Mouse (Mus musculus) forebrain, embryonic 10.5 days (tissue): Measurements from ENCODE around the gene Rap1gap. TPM values are rescaled to one million over a fixed set of nuclear protein-coding genes. Genes with fewer than 3 reads are reported as not detected.
A peak's percentile ranks its signal among the peaks of the same experiment; 100 is the strongest.

Source experiments
- DNase-seq: peaks from one replicate; pipeline ENCODE4 v3.0.0-alpha.2; 2017; ENCODE audit warnings: low spot score; ENCODE audit errors: extremely low spot score
- H3K27ac ChIP-seq: fragments of 300-500 bp; sonication (generic); 2 replicates; pipeline ENCODE4 v1.5.1; 2016; ENCODE audit warnings: mild to moderate bottlenecking
- H3K27me3 ChIP-seq: fragments of 300-500 bp; sonication (generic); 2 replicates; pipeline ENCODE4 v1.6.1; 2016; ENCODE audit warnings: mild to moderate bottlenecking; ENCODE audit not compliant: poor library complexity, severe bottlenecking
- H3K36me3 ChIP-seq: fragments of 300-500 bp; sonication (generic); replicated peaks from 2 replicates; pipeline ENCODE4 v1.6.1; 2016; ENCODE audit warnings: mild to moderate bottlenecking, moderate library complexity
- H3K4me1 ChIP-seq: fragments of 300-500 bp; sonication (generic); 2 replicates; pipeline ENCODE4 v1.6.1; 2016
- H3K4me3 ChIP-seq: fragments of 300-500 bp; sonication (generic); 2 replicates; pipeline ENCODE4 v1.5.1; 2016; ENCODE audit warnings: mild to moderate bottlenecking, moderate library complexity
- H3K9me3 ChIP-seq: fragments of 300-500 bp; sonication (generic); 2 replicates; pipeline ENCODE4 v1.6.1; 2016; ENCODE audit warnings: mild to moderate bottlenecking, moderate library complexity
- WGBS: fragments of 180-500 bp; shearing (Covaris S2); methylation state at CpG from one replicate; pipeline ENCODE4 v1.1.7; 2016; 5-methylcytosine and 5-hydroxymethylcytosine counted together
- polyA plus RNA-seq: library from polyadenylated mRNA; unstranded; fragments of >200 nt; fragmentation: Nextera tagmentation; extraction: Ambion mirVana; gene quantifications from 2 replicates; pipeline ENCODE4 v1.2.1, GENCODE M21; 2016

Gene Rap1gap
- polyA plus RNA-seq, 1 experiment from 2014 or later, result 4.0 TPM

DNA sequence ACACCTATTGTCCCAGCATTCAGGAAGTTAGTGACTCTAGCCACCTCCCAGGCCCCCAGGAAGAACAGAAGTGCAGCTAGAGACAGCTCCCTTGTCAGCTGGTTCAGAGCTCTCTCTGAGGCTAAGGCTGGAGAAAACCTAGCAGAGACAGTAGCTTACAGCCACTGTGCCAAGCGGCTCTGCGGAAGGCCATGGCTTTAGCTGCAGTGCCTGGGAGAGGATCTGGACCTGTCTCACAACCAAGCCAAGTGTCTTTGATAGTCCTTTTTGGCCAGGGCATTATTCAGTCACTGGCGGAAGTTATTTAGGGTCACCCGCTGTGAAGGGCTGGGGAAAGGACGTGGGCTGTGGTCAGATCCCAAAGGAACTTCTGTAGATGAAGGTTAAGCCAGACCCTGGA, 103.9 kb downstream of the Rap1gap start:
- no peak for DNase-seq
- H3K4me1 ChIP-seq, result peaks cover 74% of the 10 kb centered on the region

DNA sequence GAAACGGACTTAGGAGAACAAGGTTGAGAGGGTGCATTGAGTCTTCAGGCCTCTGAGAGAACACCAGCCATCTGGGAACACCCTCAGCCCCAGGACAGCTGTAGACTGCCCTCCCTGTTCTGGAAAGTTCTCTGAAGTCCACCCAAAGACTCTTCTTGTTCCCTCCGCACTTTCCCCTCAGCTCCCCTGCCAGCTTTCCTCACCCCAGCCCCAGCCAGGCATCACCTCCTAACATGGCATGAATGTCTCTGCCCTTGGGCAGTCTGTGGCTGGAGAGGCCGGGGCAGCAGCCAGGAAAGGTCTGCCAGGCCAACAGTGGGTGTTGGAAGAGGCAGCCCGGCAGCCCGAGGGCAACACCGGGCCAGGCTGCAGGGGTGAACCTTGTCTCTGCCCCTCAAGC, 104.3 kb downstream of the Rap1gap start:
- Histone ChIP-seq H3K36me3 (no peaks in the 10 kb centered on the region), H3K27ac (peak overlapping the region; percentile 56), H3K9me3 (no peaks in the 10 kb centered on the region), H3K4me3 (no peak overlapping the region), H3K27me3 (no peaks in the 10 kb centered on the region), H3K4me1 (peaks cover 77% of the 10 kb centered on the region)
- DNase-seq, result no peak
- WGBS, result 81% methylated on average over 6 of the region's 6 CpGs

More for the DNA sequence above, 103.9 kb downstream of the Rap1gap start:
- 71% methylated on average over 5 of the region's 5 CpGs for WGBS
- H3K9me3 ChIP-seq, result no peaks in the 10 kb centered on the region
- H3K27ac ChIP-seq, result peak overlapping the region; percentile 56
- no peak overlapping the region for H3K4me3 ChIP-seq
- H3K27me3 ChIP-seq, result no peaks in the 10 kb centered on the region
- H3K36me3 ChIP-seq, result no peaks in the 10 kb centered on the region

DNA sequence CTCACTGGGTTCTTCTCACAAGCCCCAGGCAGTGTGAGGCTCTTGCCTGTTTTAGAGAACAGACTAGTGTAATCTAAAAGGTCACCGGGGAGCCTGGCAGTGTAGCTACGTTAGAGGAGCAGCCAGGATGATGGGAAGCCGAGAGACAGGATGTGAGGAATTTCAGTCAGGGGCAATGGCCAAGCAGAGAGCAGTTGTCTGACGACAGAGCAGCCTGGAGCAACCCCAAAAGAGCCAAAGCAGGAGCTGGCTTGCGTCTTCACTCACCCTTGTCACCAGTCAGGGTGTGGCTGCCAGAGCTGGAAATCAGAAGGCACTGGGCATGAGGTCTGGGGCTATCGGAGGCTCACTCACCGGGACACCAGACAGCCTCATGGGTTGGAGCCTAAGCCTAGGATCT, 105.1 kb downstream of the Rap1gap start:
- DNase-seq, result no peak
- Histone ChIP-seq H3K4me1 (peaks cover 75% of the 10 kb centered on the region), H3K9me3 (no peaks in the 10 kb centered on the region), H3K27ac (peak overlapping the region; percentile 48; the same call in 1 of the 2 replicates), H3K4me3 (no peak overlapping the region), H3K27me3 (no peaks in the 10 kb centered on the region), H3K36me3 (no peaks in the 10 kb centered on the region)
- WGBS, result 63% methylated on average over 7 of the region's 7 CpGs

DNA sequence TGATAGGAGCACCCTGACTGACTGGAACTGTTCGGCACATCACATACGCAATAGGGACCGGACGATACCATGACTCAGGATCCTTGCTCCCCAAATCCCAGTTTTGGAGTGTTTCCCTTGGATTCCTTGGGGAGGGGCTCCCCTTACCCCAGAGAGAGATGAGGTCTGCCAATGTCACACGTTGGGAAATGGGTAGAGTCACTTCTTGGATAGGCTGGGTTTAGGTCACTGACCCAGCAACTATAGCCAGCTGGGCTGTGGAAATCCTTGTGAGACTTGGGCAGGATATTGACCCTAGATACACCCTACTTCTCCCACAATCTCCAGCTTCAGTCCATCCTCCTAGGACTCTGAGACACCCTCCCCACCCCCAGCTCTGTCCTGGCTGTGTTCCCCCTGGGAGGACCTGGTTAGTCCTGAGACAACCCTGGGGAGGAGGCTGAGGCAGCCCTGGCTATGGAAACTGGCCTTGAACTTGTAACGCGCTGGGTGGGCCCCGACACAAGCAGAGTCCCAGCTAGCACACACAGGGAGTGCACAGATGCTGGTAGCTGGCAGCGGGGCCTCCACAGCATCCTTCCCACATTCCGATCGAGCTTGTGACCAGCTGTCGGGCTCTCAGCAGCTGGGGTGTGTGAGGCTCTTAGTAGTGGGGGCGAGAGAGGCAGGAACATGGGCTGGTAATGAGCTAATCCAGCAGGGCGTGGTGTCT, 106.5 kb downstream of the Rap1gap start:
- H3K4me3 ChIP-seq, result no peak overlapping the region
- no peaks in the 10 kb centered on the region for H3K9me3 ChIP-seq
- peaks cover 61% of the 10 kb centered on the region for H3K4me1 ChIP-seq
- H3K27ac ChIP-seq, result peak overlapping the region; percentile 48; the same call in 1 of the 2 replicates
- WGBS, result 75% methylated on average over 14 of the region's 14 CpGs
- H3K27me3 ChIP-seq, result no peaks in the 10 kb centered on the region
- H3K36me3 ChIP-seq, result no peaks in the 10 kb centered on the region
- DNase-seq, result no peak

DNA sequence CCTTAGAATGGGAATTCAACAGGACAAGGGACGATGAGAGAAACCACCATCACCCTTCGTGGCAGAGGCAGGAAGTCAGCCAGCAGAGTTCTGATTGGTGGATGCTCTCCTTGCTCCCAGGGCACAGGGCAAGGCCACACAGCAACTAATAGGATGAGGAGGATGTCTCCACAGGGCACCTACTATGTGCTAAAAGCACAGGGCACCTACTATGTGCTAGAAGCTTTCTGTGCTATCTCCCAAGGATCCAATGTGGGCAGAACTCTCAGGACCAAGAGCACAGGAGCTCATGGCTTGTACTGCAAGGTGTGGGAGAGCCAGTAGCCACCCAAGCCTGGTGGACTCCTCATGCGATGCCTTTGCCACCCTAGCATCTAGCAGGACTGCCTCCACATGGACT, 107.2 kb downstream of the Rap1gap start:
- no peaks in the 10 kb centered on the region for H3K9me3 ChIP-seq
- no peak overlapping the region for H3K4me3 ChIP-seq
- no peak overlapping the region for H3K27ac ChIP-seq
- H3K27me3 ChIP-seq, result no peaks in the 10 kb centered on the region
- no peak for DNase-seq
- H3K36me3 ChIP-seq, result no peaks in the 10 kb centered on the region
- peaks cover 54% of the 10 kb centered on the region for H3K4me1 ChIP-seq
- 83% methylated on average over 3 of the region's 3 CpGs for WGBS

DNA sequence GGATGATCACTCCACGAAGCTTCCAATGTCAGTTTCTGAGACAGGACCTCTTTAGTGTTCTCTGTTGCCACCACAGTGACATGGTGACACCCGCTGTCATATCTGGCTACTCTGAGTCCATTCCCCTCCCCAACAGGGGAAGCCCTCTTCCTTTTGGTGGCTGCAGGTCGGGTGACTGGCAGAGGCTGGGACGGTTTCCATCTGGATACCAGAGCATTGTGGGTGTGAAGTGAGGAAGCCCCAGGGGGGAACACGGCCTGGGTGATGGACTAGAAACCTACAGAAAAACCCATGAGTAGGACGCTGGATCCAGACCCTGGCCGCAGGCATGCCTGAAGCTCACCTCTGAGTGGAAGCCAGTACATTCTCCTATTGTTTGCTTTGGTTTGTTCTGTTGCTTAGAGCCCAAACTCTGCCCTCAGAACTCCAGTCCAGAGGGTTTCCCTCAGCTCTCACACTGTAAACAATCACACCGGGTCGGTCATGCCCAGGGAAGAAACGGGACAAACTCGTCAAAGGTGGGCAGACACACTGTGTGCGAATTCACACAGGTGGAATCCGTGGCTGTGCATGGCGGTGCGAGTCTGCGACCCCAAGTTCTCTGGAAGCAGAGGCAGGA, 108.0 kb downstream of the Rap1gap start:
- H3K4me3 ChIP-seq, result no peak overlapping the region
- H3K4me1 ChIP-seq, result peaks cover 49% of the 10 kb centered on the region
- H3K9me3 ChIP-seq, result no peaks in the 10 kb centered on the region
- 90% methylated on average over 16 of the region's 16 CpGs for WGBS
- DNase-seq, result no peak
- H3K27me3 ChIP-seq, result no peaks in the 10 kb centered on the region
- H3K36me3 ChIP-seq, result no peaks in the 10 kb centered on the region
- H3K27ac ChIP-seq, result no peak overlapping the region

DNA sequence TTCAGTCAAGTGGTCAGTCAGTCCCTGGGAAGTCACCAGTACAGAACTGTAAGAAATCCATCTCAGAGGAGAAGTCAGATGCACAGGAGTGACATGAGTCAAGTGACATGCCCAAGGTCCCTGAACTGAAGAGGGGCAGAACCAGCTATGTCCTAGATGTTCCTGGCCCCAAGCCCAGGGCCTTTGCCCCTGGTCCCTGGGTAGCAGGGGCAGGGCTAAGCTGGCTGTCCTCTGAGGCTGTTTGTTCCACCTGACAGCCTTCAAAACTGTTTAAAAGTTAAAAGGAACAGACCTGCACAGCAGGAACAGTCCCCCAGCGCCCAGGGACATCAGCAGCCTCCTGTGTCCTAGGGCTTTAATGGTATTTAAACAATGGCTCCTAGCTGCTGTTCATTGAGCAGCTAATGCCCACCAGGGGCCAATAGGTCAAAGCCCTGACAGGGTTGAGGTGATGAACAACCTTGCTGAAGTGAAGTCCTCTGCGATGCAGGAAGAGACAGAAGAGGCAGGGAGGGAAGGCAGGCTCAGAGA, 108.9 kb downstream of the Rap1gap start:
- peaks cover 45% of the 10 kb centered on the region for H3K4me1 ChIP-seq
- 6% methylated on average over 2 of the region's 2 CpGs for WGBS
- no peak overlapping the region for H3K4me3 ChIP-seq
- DNase-seq, result no peak
- no peaks in the 10 kb centered on the region for H3K9me3 ChIP-seq
- H3K27me3 ChIP-seq, result no peaks in the 10 kb centered on the region
- H3K27ac ChIP-seq, result peak overlapping the region; percentile 8; the same call in 1 of the 2 replicates
- no peaks in the 10 kb centered on the region for H3K36me3 ChIP-seq

DNA sequence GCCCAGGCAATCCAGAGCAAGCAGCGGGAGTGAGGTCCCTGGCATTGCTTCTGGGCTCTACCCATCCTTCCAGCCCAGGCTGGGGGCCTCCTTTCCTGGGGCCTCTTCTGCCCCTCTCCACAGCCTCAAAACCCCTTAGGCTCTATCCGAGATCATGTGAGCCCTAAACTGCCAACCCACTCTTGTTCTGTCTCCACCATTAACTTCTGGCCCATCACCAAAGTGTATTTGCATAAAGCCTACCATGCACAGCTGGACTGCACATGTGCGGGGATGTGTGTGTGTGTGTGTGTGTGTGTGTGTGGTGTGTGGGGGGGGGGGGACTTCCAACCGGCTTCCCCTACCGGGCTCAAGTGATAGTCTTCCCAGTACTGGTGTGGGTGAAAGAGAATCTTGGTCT, 109.5 kb downstream of the Rap1gap start:
- H3K9me3 ChIP-seq, result no peaks in the 10 kb centered on the region
- H3K27ac ChIP-seq, result peak overlapping the region; percentile 8; the same call in 1 of the 2 replicates
- no peaks in the 10 kb centered on the region for H3K27me3 ChIP-seq
- no peak overlapping the region for H3K4me3 ChIP-seq
- DNase-seq, result no peak
- 66% methylated on average over 5 of the region's 5 CpGs for WGBS
- no peaks in the 10 kb centered on the region for H3K36me3 ChIP-seq
- H3K4me1 ChIP-seq, result peaks cover 39% of the 10 kb centered on the region

DNA sequence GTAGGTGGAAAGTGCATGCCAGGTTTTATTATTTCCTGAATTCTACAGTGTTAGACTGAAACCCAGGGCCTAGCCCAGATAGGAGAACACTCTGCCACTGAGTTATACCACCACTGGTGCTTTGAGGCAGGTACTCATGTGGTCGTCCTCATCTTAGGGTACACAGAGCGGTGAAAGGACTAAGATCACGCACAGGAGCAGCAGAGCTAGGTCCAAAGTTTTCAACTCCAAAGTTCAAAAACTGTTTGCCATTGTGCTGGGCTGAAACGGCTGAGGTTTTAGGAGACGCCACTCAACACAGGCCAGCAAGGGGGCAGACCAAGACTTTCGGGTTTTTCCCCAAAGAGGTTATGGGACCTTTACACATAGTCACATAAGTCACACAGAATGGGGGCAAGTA, 110.0 kb downstream of the Rap1gap start:
- no peaks in the 10 kb centered on the region for H3K9me3 ChIP-seq
- H3K27ac ChIP-seq, result no peak overlapping the region
- 91% methylated on average over 6 of the region's 6 CpGs for WGBS
- no peak for DNase-seq
- no peak overlapping the region for H3K4me3 ChIP-seq
- no peaks in the 10 kb centered on the region for H3K27me3 ChIP-seq
- no peaks in the 10 kb centered on the region for H3K36me3 ChIP-seq
- H3K4me1 ChIP-seq, result peaks cover 36% of the 10 kb centered on the region

DNA sequence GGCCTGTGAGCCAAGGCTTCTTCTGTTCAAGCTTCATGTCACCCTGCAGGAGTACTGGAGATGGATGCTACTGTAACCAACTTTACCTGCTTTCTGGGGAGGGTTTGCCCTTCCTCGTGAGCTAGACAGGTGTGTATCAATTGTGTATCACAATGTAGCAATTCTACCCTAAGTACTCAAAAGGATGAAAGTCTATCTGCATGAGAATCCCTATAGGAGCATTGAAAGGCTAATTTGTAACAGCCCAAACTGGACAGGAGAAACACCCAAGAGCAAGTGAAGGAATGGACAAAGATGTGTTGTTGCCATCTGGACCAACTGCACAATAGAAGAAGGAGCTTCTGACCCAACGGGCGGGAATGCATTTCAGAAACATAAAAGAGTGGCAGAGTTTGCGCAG, 113.3 kb downstream of the Rap1gap start:
- H3K36me3 ChIP-seq, result no peaks in the 10 kb centered on the region
- WGBS, result 94% methylated on average over 4 of the region's 4 CpGs
- no peaks in the 10 kb centered on the region for H3K9me3 ChIP-seq
- no peak overlapping the region for H3K27ac ChIP-seq
- no peaks in the 10 kb centered on the region for H3K27me3 ChIP-seq
- no peak overlapping the region for H3K4me3 ChIP-seq
- DNase-seq, result no peak
- peaks cover 15% of the 10 kb centered on the region for H3K4me1 ChIP-seq

DNA sequence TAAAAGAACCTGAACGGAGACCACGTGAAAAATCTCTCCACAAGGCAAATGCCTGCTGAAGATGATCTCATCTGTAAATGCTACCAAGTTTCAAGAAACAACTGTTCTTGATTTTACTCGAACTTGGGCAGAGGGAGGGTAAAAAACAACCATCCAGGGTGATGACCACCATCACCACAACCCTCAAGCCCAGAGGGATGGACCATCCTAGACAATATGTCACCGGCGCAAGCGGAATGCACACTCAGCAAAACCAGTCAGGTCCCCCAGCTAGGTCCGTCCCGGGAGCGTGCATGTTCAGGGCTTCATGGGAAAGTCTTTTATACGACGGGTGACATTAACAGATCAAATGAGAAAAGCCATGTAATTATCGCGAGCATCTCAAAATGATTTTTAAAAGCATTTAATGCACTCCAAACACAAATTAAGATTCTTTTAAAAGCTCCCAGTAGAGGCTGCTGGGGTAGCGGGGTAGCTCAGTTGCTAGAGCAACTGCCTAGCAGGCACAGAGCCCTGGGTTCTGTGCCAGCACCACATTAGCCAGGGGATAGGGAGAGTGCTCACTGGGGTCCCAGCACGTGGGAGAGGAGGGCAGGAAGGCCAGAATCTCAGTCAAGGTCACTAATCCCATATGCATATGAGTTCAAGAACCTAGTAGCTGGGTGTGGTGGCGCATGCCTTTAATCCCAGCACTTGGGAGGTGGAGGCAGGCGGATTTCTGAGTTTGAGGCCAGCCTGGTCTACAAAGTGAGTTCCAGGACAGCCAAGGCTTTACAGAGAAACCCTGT, 114.1 kb downstream of the Rap1gap start:
- no peak for DNase-seq
- no peak overlapping the region for H3K4me3 ChIP-seq
- WGBS, result 87% methylated on average over 17 of the region's 17 CpGs
- H3K4me1 ChIP-seq, result peaks cover 11% of the 10 kb centered on the region
- H3K27me3 ChIP-seq, result no peaks in the 10 kb centered on the region
- no peaks in the 10 kb centered on the region for H3K36me3 ChIP-seq
- H3K27ac ChIP-seq, result no peak overlapping the region
- H3K9me3 ChIP-seq, result no peaks in the 10 kb centered on the region
